Mouse (Mus musculus): ENCODE data around the gene Xirp1.

DNA sequence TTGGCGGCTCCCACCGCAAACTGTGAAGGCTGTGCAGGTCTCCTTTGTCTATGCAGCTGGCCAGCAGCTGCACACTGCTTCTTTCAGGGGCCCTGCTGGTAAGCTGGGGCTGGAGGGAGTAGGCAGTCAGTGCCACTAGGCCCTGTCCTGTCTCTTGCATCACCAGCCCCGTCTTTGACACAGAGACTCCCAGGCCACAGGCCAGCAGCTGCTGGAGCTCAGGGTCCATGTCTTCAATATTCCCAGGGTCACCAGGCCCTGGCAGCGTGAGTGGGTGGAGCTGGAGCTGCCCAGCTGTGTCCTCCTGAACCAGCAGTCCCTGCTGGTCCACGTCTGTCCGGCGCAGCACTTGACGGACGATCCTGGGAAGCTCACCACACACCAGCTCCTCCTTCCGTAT lies 6.4 kb downstream of the Xirp1 start:
- TF ChIP-seq CTCF (IDR thresholded peaks at IDR 0.05; ENCODE audit: low read depth): no peak
- TF ChIP-seq EP300 (IDR thresholded peaks at IDR 0.05; ENCODE audit: low read depth): no peak; the same call in 1 of the 2 replicates
